ENCODE assay signal across 8 mouse cellular contexts in the genomic region with DNA sequence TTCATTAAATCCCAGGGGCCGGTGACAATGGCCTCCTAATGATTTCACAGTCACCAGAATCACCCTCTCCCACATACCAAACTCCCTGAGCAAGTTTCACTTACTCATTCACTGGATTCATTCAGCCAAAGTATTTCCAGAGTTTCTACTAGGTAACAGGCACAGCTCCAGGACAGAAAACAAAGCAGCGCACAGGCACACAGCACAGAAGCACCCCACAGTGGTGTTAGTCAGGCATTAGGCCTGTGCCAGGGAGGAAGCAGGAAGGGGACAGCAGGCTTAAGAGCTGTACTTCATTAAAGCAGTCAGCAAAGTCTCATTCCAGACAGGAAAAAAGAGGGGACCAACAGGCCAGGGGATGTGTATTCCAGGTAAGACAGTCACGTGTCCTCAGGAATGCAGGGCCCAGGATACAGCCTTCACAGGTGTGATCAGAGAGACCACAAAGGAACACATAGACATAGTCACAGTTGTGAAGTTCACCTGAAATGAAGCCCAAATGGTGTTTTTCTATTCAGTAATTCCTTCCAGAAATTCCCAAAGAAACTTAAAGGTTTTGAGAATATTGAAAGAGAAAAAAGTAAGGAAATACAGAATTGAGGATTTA.
DNase-seq lines count a peak whose midpoint lies in the region; ATAC-seq and TF ChIP-seq lines count a peak whose summit lies in the region.

No protein-coding gene starts in this region.

- no peak overlapping the region for H3K4me3 ChIP-seq in midbrain, embryonic 14.5 days (replicated peaks; ENCODE audit: low read depth, low read length)
- no peak overlapping the region for H3K4me3 ChIP-seq in midbrain, embryonic 10.5 days
- H3K4me3 ChIP-seq in embryonic facial prominence, embryonic 10.5 days = no peak overlapping the region
- H3K4me3 ChIP-seq in heart, embryonic 11.5 days (ENCODE audit: low read depth, low read length) = no peak overlapping the region
- no peak overlapping the region for H3K4me3 ChIP-seq in kidney, postnatal 0 days (replicated peaks; ENCODE audit: low read depth, low read length)

- no peak for ATAC-seq in midbrain, embryonic 14.5 days (ENCODE audit: low FRiP score, low TSS enrichment)
- no peak for ATAC-seq in heart, embryonic 11.5 days (replicated peaks; ENCODE audit: insufficient number of reproducible peaks, low FRiP score, low TSS enrichment)
- peak; percentile 63 for ATAC-seq in kidney, postnatal 0 days (replicated peaks; ENCODE audit: low FRiP score, low read depth)

- H3K36me3 ChIP-seq in midbrain, embryonic 14.5 days (ENCODE audit: control insufficient read depth, insufficient read depth, low read length) = no peaks in the 10 kb centered on the region
- H3K36me3 ChIP-seq in midbrain, embryonic 10.5 days = no peaks in the 10 kb centered on the region
- no peaks in the 10 kb centered on the region for H3K36me3 ChIP-seq in embryonic facial prominence, embryonic 10.5 days (replicated peaks)
- no peaks in the 10 kb centered on the region for H3K36me3 ChIP-seq in heart, embryonic 11.5 days (ENCODE audit: control insufficient read depth, insufficient read depth, low read length)
- no peaks in the 10 kb centered on the region for H3K36me3 ChIP-seq in kidney, postnatal 0 days (ENCODE audit: insufficient read depth, low read length)

- H3K9me3 ChIP-seq in midbrain, embryonic 14.5 days (ENCODE audit: control insufficient read depth, low read length) = no peaks in the 10 kb centered on the region
- H3K9me3 ChIP-seq in midbrain, embryonic 10.5 days (replicated peaks) = no peaks in the 10 kb centered on the region
- H3K9me3 ChIP-seq in embryonic facial prominence, embryonic 10.5 days = no peaks in the 10 kb centered on the region
- H3K9me3 ChIP-seq in heart, embryonic 11.5 days (replicated peaks; ENCODE audit: control insufficient read depth, low read length) = no peaks in the 10 kb centered on the region
- H3K9me3 ChIP-seq in kidney, postnatal 0 days (replicated peaks; ENCODE audit: low read length) = no peaks in the 10 kb centered on the region

- no peak overlapping the region for H3K27ac ChIP-seq in midbrain, embryonic 14.5 days (replicated peaks; ENCODE audit: low read depth, low read length)
- no peak overlapping the region for H3K27ac ChIP-seq in midbrain, embryonic 10.5 days (replicated peaks)
- H3K27ac ChIP-seq in embryonic facial prominence, embryonic 10.5 days (replicated peaks) = peak overlapping the region; percentile 71
- H3K27ac ChIP-seq in heart, embryonic 11.5 days (ENCODE audit: low read depth, low read length) = peak overlapping the region; percentile 2; the same call in 1 of the 2 replicates
- H3K27ac ChIP-seq in kidney, postnatal 0 days = peak overlapping the region; percentile 78

- WGBS in midbrain, embryonic 14.5 days = 38% methylated on average over 3 of the region's 3 CpGs
- WGBS in midbrain, embryonic 10.5 days = 36% methylated on average over 3 of the region's 3 CpGs
- WGBS in embryonic facial prominence, embryonic 10.5 days = 13% methylated on average over 3 of the region's 3 CpGs
- 35% methylated on average over 3 of the region's 3 CpGs for WGBS in heart, embryonic 11.5 days (ENCODE audit: insufficient replicate concordance)
- WGBS in kidney, postnatal 0 days = 26% methylated on average over 3 of the region's 3 CpGs

- no peak overlapping the region for H3K9ac ChIP-seq in midbrain, embryonic 14.5 days (replicated peaks; ENCODE audit: low read length)
- H3K9ac ChIP-seq in heart, embryonic 11.5 days (ENCODE audit: low read depth, low read length) = no peak overlapping the region
- no peak overlapping the region for H3K9ac ChIP-seq in kidney, postnatal 0 days (ENCODE audit: low read depth, low read length)

- H3K4me2 ChIP-seq in midbrain, embryonic 14.5 days (ENCODE audit: low read length) = no peak overlapping the region
- H3K4me2 ChIP-seq in heart, embryonic 11.5 days = no peak overlapping the region
- H3K4me2 ChIP-seq in kidney, postnatal 0 days (ENCODE audit: low read length) = peak overlapping the region; percentile 40

- H3K4me1 ChIP-seq in midbrain, embryonic 14.5 days (ENCODE audit: control insufficient read depth, insufficient read depth, low read length) = 0 out of 2 replicates have a peak, but pooled peaks cover 5% of the 10 kb centered on the region
- peaks cover 24% of the 10 kb centered on the region for H3K4me1 ChIP-seq in midbrain, embryonic 10.5 days
- H3K4me1 ChIP-seq in embryonic facial prominence, embryonic 10.5 days = peaks cover 85% of the 10 kb centered on the region
- H3K4me1 ChIP-seq in heart, embryonic 11.5 days (ENCODE audit: control insufficient read depth, insufficient read depth, low read length) = peaks cover 20% of the 10 kb centered on the region
- peaks cover 45% of the 10 kb centered on the region for H3K4me1 ChIP-seq in kidney, postnatal 0 days (replicated peaks; ENCODE audit: insufficient read depth, low read length)

- DNase-seq in midbrain, embryonic 14.5 days = peak; percentile 50
- DNase-seq in midbrain, embryonic 10.5 days (ENCODE audit: low spot score) = no peak
- DNase-seq in embryonic facial prominence, embryonic 10.5 days (ENCODE audit: low spot score) = peak; percentile 33
- DNase-seq in kidney, postnatal 0 days (ENCODE audit: low spot score) = peak; percentile 81
- peak; percentile 70 to 84 for DNase-seq in lung, adult 18-20 months
- peak; percentile 66 for DNase-seq in yolk sac, embryonic 10.5 days (ENCODE audit: low spot score)
- no peak for DNase-seq in natural killer cell, adult 2 months (ENCODE audit: low spot score in 2 of 2)

- no peaks in the 10 kb centered on the region for H3K27me3 ChIP-seq in midbrain, embryonic 14.5 days (ENCODE audit: control insufficient read depth, insufficient read depth, low read length)
- H3K27me3 ChIP-seq in midbrain, embryonic 10.5 days (ENCODE audit: low read depth, poor library complexity, severe bottlenecking) = no peaks in the 10 kb centered on the region
- H3K27me3 ChIP-seq in embryonic facial prominence, embryonic 10.5 days (replicated peaks; ENCODE audit: low read depth, poor library complexity, severe bottlenecking) = no peaks in the 10 kb centered on the region
- H3K27me3 ChIP-seq in heart, embryonic 11.5 days (ENCODE audit: control insufficient read depth, insufficient read depth, low read length) = no peaks in the 10 kb centered on the region
- no peaks in the 10 kb centered on the region for H3K27me3 ChIP-seq in kidney, postnatal 0 days (ENCODE audit: insufficient read depth, low read length)

- peak; percentile 49; the same call in 1 of the 2 replicates for TF ChIP-seq CTCF in kidney, postnatal 0 days (IDR thresholded peaks at IDR 0.05; ENCODE audit: low read depth)

Comparison
In these comparisons a context has a peak if more than half of its experiments do, and no peak if none do; other contexts are left out.
1. DNase-seq: peak in midbrain, embryonic 14.5 days (single experiment), embryonic facial prominence, embryonic 10.5 days (single experiment), kidney, postnatal 0 days (single experiment), lung, adult 18-20 months (2 of 2) and yolk sac, embryonic 10.5 days (single experiment); none in midbrain, embryonic 10.5 days (single experiment) and natural killer cell, adult 2 months (0 of 2).
2. H3K27ac ChIP-seq: peak in embryonic facial prominence, embryonic 10.5 days (single experiment), heart, embryonic 11.5 days (single experiment) and kidney, postnatal 0 days (single experiment); none in midbrain, embryonic 14.5 days (single experiment) and midbrain, embryonic 10.5 days (single experiment).